Mouse (Mus musculus) limb, embryonic 14.5 days (tissue): ENCODE measurements around the gene Celf2. TPM values are rescaled to one million over a fixed set of nuclear protein-coding genes. Genes with fewer than 3 reads are reported as not detected.

Experiments used
- ATAC-seq: fragments of 200-750 bp; cut with Nextera tagmentation; 2 replicates; pipeline ENCODE4 v1.8.0; 2017; ENCODE audit warnings: low read depth, moderate number of reproducible peaks, moderate TSS enrichment; ENCODE audit not compliant: low FRiP score
- DNase-seq: peaks from one replicate; pipeline ENCODE4 v3.0.0-alpha.2; 2015; ENCODE audit warnings: low spot score
- H3K27ac ChIP-seq: fragments of 300-500 bp; sonication (generic); replicated peaks from 2 replicates; pipeline ENCODE4 v1.5.1; 2014; ENCODE audit warnings: low read depth, mild to moderate bottlenecking, low read length, moderate library complexity, mixed read lengths
- H3K27me3 ChIP-seq: fragments of 300-500 bp; sonication (generic); 2 replicates; pipeline ENCODE4 v1.6.1; 2014; ENCODE audit warnings: low read length, mixed read lengths; ENCODE audit not compliant: control insufficient read depth, insufficient read depth
- H3K36me3 ChIP-seq: fragments of 300-500 bp; sonication (generic); 2 replicates; pipeline ENCODE4 v1.6.1; 2014; ENCODE audit warnings: mild to moderate bottlenecking, low read length, moderate library complexity, mixed read lengths; ENCODE audit not compliant: control insufficient read depth, insufficient read depth
- H3K4me1 ChIP-seq: fragments of 300-500 bp; sonication (generic); 2 replicates; pipeline ENCODE4 v1.6.1; 2014; ENCODE audit warnings: antibody characterized with exemption, low read length, mixed read lengths; ENCODE audit not compliant: control insufficient read depth, insufficient read depth
- H3K4me2 ChIP-seq: fragments of 300-500 bp; sonication (generic); replicated peaks from 2 replicates; pipeline ENCODE4 v1.6.1; 2014; ENCODE audit warnings: low read depth, mild to moderate bottlenecking, low read length, moderate library complexity; ENCODE audit not compliant: severe bottlenecking
- H3K4me3 ChIP-seq: fragments of 300-500 bp; sonication (generic); replicated peaks from 2 replicates; pipeline ENCODE4 v1.5.1; 2014; ENCODE audit warnings: low read length
- H3K9ac ChIP-seq: fragments of 300-500 bp; sonication (generic); 2 replicates; pipeline ENCODE4 v1.6.1; 2014; ENCODE audit warnings: mild to moderate bottlenecking, low read depth, low read length, moderate library complexity; ENCODE audit not compliant: severe bottlenecking
- H3K9me3 ChIP-seq: fragments of 300-500 bp; sonication (generic); 2 replicates; pipeline ENCODE4 v1.6.1; 2016; ENCODE audit warnings: low read length; ENCODE audit not compliant: control insufficient read depth
- POLR2A ChIP-seq: fragments of 200-500 bp; IDR thresholded peaks from 2 replicates; pipeline ENCODE4 v1.8.0; 2012; ENCODE audit warnings: inconsistent platforms, mild to moderate bottlenecking, moderate library complexity, borderline replicate concordance; ENCODE audit not compliant: insufficient read depth, insufficient read length; ENCODE audit errors: extremely low read depth
- WGBS: fragments of 180-500 bp; shearing (Covaris S2); extraction: QIAGEN DNeasy Blood & Tissue Kit; methylation state at CpG from one replicate; pipeline ENCODE4 v1.1.7; 2014; 5-methylcytosine and 5-hydroxymethylcytosine counted together
- polyA plus RNA-seq, 2 experiments: library from polyadenylated mRNA; depleted of rRNA in 1 of 2; stranded (reverse) in 1 of 2; unstranded in 1 of 2; fragments of >200 nt; fragmentation: Nextera tagmentation in 1 of 2; extraction: Ambion mirVana in 1 of 2; gene quantifications; 2 replicates each; pipeline versions ENCODE4 v1.2.1 to v1.2.3; 2012 to 2014

Celf2 gene
- polyA plus RNA-seq, 2 experiments, result 55.3 to 75.1 TPM

GRCm38 (mm10) chr2:7165786-7166185 lies 343.6 kb downstream of the Celf2 start:
- no peaks in the 10 kb centered on the region for H3K36me3 ChIP-seq
- H3K4me1 ChIP-seq, result no peaks in the 10 kb centered on the region
- DNase-seq (no peak), ATAC-seq (no peak)
- H3K9ac ChIP-seq, result no peak overlapping the region
- TF ChIP-seq POLR2A, result no peak
- no peak overlapping the region for H3K4me3 ChIP-seq
- no peaks in the 10 kb centered on the region for H3K27me3 ChIP-seq
- 67% methylated on average over 3 of the region's 3 CpGs for whole genome bisulfite sequencing
- no peak overlapping the region for H3K27ac ChIP-seq
- no peaks in the 10 kb centered on the region for H3K9me3 ChIP-seq
- no peak overlapping the region for H3K4me2 ChIP-seq

GRCm38 (mm10) chr2:7160108-7160507 lies 349.3 kb downstream of the Celf2 start:
- no peaks in the 10 kb centered on the region for H3K27me3 ChIP-seq
- H3K9ac ChIP-seq, result no peak overlapping the region
- no peak for TF ChIP-seq POLR2A
- no peaks in the 10 kb centered on the region for H3K9me3 ChIP-seq
- no peak overlapping the region for H3K4me3 ChIP-seq
- ATAC-seq (no peak), DNase-seq (no peak)
- no peak overlapping the region for H3K27ac ChIP-seq
- no peaks in the 10 kb centered on the region for H3K4me1 ChIP-seq
- WGBS, result 57% methylated on average over 6 of the region's 6 CpGs
- H3K4me2 ChIP-seq, result no peak overlapping the region
- H3K36me3 ChIP-seq, result no peaks in the 10 kb centered on the region

DNA sequence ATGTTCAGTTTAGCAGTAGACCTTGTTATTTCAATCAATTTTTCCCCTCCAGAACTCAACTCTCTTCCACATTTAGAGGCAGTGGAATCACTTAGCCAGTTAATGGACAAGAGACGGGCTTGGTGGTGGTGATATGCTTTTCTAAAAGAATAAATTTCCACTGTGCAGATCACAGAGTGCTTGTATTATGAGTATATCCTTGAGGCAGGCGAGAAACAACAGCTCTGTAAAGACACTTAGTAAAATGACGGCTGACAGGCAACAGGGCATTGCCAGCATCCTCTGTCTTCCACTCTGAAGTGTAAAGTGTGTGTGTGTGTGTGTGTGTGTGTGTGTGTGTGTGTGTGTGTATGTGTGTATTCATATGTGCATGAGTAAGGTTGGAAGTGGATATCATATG lies 362.1 kb downstream of the Celf2 start:
- DNase-seq, result no peak
- TF ChIP-seq POLR2A, result no peak
- H3K9me3 ChIP-seq, result no peaks in the 10 kb centered on the region
- ATAC-seq, result no peak
- no peak overlapping the region for H3K27ac ChIP-seq
- no peak overlapping the region for H3K4me2 ChIP-seq
- no peaks in the 10 kb centered on the region for H3K36me3 ChIP-seq
- no peaks in the 10 kb centered on the region for H3K4me1 ChIP-seq
- H3K4me3 ChIP-seq, result no peak overlapping the region
- WGBS, result 48% methylated on average over 3 of the region's 3 CpGs
- H3K27me3 ChIP-seq, result no peaks in the 10 kb centered on the region
- no peak overlapping the region for H3K9ac ChIP-seq

DNA sequence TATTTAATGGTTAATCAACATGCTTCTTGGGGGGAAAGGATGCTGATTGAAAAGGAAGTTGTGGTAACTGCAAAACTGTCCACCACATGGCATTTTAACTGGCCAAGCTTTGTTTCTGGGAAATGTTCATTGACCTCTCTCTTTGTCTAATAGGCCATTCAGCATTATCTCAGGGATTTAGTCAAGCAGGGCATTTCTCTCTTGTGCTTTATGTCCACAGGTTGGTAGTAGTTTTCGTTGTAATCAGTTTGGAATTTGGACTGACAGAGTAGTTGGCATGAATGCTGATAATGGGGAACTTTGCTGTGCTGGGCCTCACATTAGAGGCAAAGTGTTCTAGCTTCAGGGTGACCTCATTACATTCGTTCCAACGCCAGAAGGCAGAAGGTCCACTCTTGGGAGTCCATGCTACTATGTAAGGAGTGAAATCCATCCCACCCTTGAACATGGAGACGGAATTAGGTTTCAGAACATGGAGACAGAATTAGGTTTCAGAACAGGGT lies 363.8 kb downstream of the Celf2 start:
- no peak for ATAC-seq
- no peaks in the 10 kb centered on the region for H3K4me1 ChIP-seq
- H3K36me3 ChIP-seq, result no peaks in the 10 kb centered on the region
- 86% methylated on average over 4 of the region's 4 CpGs for WGBS
- no peaks in the 10 kb centered on the region for H3K9me3 ChIP-seq
- no peak overlapping the region for H3K4me2 ChIP-seq
- no peak overlapping the region for H3K9ac ChIP-seq
- H3K27me3 ChIP-seq, result no peaks in the 10 kb centered on the region
- no peak for TF ChIP-seq POLR2A
- DNase-seq, result no peak
- no peak overlapping the region for H3K4me3 ChIP-seq
- H3K27ac ChIP-seq, result no peak overlapping the region

- 94% methylated on average over 1 of the region's 1 CpGs for WGBS
- Histone ChIP-seq H3K4me3 (no peak overlapping the region), H3K36me3 (no peaks in the 10 kb centered on the region), H3K27me3 (no peaks in the 10 kb centered on the region), H3K4me1 (no peaks in the 10 kb centered on the region), H3K9ac (no peak overlapping the region), H3K27ac (no peak overlapping the region), H3K9me3 (no peaks in the 10 kb centered on the region), H3K4me2 (no peak overlapping the region)
- no peak for DNase-seq
- TF ChIP-seq POLR2A, result no peak
- ATAC-seq, result no peak
These were observed 364.5 kb downstream of the Celf2 start for GRCm38 (mm10) chr2:7144871-7145270.

DNA sequence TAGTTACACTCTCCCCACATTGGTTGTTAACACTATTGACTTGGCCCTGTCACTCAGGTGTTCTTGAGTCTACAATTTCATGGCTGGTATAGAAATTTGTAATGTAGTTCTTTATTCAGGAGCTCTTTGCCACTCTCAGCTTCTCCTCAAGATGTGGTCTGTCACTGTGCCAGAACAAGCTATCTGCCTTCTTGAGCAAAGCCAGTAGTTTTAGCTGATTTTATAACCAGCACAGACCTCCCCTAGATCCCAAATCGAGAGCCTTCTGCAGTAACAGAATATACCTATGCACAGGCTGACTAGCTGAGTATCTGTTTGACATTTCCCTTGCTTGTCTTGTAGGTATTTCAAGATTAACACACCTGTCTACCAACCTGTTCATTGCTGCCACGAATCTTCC lies 386.0 kb downstream of the Celf2 start:
- no peak for ATAC-seq
- TF ChIP-seq POLR2A, result no peak
- WGBS, result 77% methylated on average over 2 of the region's 2 CpGs

More for the DNA sequence above, 386.0 kb downstream of the Celf2 start:
- H3K9me3 ChIP-seq, result no peaks in the 10 kb centered on the region
- peaks cover 5% of the 10 kb centered on the region for H3K4me1 ChIP-seq
- no peak overlapping the region for H3K27ac ChIP-seq
- no peak overlapping the region for H3K9ac ChIP-seq
- H3K4me3 ChIP-seq, result no peak overlapping the region
- no peak overlapping the region for H3K4me2 ChIP-seq
- DNase-seq, result no peak
- H3K36me3 ChIP-seq, result no peaks in the 10 kb centered on the region
- H3K27me3 ChIP-seq, result no peaks in the 10 kb centered on the region
